Mouse (Mus musculus) activated CD4-positive, CD25-positive, alpha-beta regulatory T cell, adult 9 weeks (primary cell): ENCODE measurements around the gene C530008M17Rik. TPM values are rescaled to one million over a fixed set of nuclear protein-coding genes. Genes with fewer than 3 reads are reported as not detected.

Experiments
- polyA plus RNA-seq: library from polyadenylated mRNA; unstranded; fragments of 100-300 nt; shearing (Covaris generic); gene quantifications from one replicate; pipeline ENCODE4 v1.2.1, GENCODE M21; 2017

C530008M17Rik gene
- 1.4 TPM for polyA plus RNA-seq

DNA sequence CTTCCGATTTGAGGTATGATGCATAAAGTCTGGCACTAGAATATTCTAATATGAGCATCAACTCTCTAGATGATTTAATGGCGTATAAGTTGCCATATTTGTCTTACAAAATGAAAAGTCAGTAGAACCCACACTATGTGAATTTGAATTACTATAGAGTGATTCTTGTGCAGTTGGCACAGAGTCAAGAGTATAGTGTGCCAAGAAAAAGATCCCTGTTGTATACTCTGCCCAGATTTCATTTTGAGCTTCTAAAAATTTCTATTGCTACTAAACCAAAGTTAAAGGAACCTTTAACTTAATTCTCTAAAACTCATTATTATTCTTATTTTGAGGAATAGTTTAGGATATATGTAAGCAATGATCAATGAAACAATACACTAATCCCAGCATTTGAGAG is at the start of gene C530008M17Rik:
Gene C530008M17Rik, plus strand, starts transcription at position 301 of the 400 bp plus-strand sequence.

GRCm38 (mm10) chr5:76905405-76906154 is 249.3 kb downstream of the C530008M17Rik start, which contains the start of gene Aasdh:
Aasdh (minus strand) TSS chr5:76905514.

Other genes with a start within 250 kb of the C530008M17Rik start
- not detected for gene Gm7271, start 172.5 kb upstream of the C530008M17Rik start, polyA plus RNA-seq
- 49.4 TPM for gene Exoc1, start 127.2 kb upstream of the C530008M17Rik start, polyA plus RNA-seq
- 7.9 TPM for gene Cep135, start 67.8 kb upstream of the C530008M17Rik start, polyA plus RNA-seq
- gene Aasdh, start 249.0 kb downstream of the C530008M17Rik start, polyA plus RNA-seq: 28.2 TPM